Mouse (Mus musculus) kidney, adult 18-20 months (tissue): ENCODE results near the gene Zp2.
A peak's percentile ranks its signal among the peaks of the same experiment; 100 is the strongest.

Experiments used
- DNase-seq: peaks from one replicate; pipeline ENCODE4 v3.0.0; 2021

Gene Zp2

DNA sequence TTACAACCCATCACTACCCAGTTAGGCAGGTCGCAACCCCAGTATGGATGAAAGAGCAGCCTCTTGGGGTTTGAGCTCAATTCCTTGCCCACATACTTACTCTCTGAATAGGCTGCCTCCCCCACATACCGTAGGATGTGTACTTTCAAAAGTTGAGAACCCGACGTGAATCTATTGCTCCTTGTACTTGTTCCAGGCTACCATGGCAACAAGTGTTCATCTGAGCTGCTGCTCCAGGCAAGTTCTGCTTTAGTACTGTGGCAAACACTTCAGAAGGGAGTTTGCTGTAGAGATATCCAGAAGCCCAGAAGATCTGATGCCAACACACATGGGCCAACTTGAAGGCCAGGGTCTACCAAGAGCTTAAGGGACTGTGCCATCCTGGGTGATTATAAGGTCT, 16.1 kb downstream of the Zp2 start:
- no peak for DNase-seq

DNA sequence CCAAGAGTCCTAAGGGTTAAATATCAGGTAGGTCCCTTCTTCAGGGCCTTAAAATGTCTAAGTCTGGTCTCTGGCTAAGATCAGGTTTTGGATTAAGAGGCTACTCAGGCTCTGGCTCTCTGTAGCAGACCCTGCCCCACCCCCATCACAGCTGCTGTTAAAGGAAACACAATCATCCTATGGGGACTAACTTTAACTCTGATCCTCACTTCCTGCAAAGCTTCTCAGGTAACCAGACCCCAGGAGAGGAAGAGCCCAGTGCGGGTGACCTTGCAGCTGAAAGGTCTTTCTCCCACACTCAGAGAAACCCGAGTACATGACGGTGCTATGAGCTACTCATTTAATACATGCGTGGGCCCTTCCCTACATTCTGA, 17.4 kb downstream of the Zp2 start:
- no peak for DNase-seq

DNA sequence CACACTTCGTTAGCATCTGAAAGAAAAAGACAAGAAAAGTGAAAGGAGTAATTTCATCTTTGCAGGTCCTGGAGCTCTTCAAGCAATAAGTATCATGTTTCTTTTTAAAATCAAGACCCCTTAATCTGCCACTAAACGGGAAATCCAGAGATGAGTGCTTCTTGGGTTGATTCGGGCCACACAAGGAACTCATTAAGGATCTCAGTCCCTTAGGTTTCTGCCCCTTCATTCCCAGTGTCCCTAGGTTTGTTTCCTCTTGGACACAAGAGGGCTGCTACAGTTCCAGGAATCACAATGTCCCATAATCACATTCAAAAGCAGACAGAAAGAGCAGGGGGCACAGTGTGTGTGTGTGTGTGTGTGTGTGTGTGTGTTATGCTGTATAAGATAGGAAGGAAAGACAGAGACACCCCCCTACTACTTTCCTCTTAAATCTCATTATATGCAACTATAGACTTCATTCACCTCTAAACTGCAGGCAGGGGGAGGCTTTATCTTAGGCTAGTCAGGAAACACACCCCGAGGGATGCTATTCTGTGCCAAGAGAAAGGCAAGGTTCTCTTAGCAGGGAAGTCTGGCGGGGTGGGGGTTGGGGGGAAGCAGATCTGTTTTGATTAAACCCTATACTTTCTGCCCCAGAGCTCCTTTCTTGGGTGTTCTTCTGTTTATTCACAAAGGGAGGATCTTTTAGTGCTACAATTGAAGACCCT, 18.0 kb downstream of the Zp2 start:
- no peak for DNase-seq

DNA sequence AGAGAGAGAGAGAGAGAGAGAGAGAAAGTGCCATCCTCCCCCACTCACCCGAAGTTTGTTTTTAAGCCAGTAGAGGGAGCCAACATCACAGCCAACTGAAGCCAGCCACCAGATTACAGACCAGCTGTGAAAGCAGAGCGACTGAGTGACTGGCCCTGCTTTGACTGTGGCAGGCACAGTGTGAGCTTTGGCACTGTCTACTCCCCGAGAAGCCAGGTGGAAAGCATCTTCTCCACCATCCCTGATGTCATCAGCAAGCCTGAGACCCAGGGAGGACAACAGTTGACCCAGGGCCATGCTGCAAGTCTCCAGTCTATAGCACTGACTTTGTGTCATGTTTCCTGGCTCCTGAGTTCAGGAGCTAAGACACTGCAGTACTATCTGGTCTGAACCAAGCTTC, 20.2 kb downstream of the Zp2 start:
- peak; percentile 70 for DNase-seq

DNA sequence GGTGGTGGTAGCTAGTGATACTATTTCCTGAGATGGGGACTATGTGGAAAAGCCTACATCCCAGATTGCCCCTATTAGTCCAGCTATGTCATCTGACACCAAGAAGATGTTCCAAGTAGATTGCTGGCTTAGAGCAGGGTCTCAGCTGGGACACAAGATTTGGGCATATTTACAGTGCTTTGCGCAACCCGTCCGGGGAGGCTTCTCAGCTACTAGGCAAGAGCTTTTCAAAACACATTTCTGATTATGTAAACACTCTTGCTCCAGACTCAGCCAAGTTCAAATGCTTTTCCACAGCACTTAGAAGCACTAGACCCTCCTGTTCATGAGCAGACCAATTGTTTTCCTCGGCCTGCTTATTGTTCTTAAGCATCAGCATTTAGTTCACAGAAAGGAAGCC, 21.3 kb downstream of the Zp2 start:
- DNase-seq = no peak

GRCm38 (mm10) chr7:120117529-120117928, 27.6 kb downstream of the Zp2 start:
- no peak for DNase-seq

DNA sequence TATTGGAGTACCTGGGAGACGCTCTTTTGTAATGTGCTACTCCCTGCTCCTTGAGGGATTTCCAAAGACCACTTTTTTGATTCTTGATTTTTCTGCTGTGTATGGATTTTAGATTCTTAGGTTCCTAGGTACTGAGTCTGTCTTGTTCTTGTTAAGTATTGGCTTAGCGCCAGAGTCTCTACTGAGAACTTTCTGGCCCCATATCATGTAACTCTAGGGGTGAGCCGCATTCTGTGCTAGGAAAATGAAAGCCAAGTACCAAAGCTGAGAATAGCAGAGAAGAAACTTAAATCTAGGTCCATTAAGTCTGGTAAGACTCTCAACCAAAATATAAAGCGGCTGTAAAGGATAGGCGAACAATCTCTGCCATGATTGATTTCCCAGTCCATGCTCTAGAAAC, 28.1 kb downstream of the Zp2 start:
- no peak for DNase-seq

DNA sequence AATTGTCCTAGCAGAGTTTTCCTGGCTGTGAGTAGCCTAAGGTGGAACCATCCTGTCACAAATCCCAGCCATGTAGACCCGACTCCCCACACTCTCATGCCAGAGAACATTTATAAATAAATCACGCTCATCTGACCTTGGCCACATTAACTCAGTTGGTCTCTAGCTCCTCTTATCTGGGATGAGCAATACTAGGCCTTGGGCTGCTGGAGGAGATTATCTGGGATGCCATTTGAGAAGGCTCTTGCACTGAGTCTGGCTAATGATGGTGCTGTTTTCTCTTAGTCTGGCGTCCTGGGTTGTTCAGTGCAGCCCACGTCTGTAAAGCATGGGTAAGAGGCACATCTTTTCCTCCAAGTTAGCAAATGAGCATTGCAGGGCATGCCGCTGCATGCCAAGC, 35.4 kb downstream of the Zp2 start:
- DNase-seq = no peak

DNA sequence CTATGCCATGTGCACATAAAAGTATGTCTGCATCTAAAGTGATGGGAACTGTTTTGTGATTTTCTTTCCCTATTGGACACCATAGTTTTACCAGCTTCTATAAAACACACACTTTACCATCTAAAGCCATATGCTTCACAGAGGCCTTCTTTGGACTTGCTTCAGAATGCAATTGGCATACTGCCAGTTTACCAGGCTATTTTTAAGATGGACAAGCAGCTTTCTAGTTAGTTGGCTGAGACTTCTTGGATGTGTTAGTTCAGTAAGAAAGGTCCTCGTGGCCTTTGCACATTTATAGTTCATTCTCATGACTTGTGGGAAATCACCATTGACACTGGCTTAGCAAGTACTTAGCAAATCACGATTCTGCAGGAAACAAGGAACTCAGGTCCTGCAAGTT, 38.7 kb downstream of the Zp2 start:
- DNase-seq = no peak

- DNase-seq = no peak
These were observed 40.1 kb downstream of the Zp2 start for GRCm38 (mm10) chr7:120104975-120105374.

DNA sequence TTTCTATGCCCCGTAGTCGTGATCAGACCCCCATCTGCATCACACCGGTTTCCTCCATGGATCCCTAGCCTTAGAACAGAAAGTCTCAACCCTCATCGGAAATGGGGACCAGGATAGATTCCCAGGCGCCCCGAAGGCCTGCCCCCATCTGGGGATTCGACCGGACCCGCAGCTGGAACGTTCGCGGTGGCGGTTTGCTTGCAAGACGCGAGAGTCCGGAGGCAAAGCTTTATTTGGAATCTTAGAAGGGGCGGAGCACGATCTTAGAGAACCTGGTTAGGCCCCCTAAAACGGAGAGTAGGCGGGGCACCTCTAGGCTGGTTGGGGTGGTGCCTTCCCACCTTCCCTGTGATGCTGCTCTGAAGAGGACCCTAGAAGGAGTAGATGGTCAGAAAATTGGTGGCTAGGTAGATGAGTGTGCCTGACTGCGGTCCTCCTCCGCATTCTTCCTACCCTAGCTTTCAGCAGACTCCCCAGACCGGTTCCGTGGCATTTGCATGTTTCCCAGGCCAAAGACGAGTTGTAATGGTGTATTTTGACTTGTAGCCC, 42.0 kb downstream of the Zp2 start:
- DNase-seq = peak; percentile 46

GRCm38 (mm10) chr7:120102164-120102972, 42.7 kb downstream of the Zp2 start, which contains the start of gene Tmem159:
Gene Tmem159, plus strand, starts transcription at chr7:120102353.
- DNase-seq = peak; percentile 90

DNA sequence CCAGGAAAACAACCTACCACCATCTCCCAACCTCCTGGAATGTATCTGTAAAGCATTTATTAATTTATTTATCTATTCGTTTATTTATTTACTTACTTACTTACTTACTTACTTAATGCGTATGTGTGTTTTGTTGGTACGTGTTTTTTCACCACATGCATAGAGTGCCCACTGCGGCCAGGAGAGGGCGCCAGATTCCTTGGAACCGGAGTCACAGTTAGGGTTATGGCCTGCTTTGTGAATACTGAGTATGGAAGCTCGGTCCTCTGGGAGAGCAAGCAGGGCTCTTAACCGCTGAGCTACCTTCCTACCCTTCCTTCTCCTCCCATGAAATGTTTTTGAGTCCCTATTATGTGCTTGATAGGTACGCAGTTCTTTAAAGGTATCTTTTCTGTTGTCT, 46.7 kb downstream of the Zp2 start:
- DNase-seq = peak; percentile 84

GRCm38 (mm10) chr7:120097845-120098244, 47.2 kb downstream of the Zp2 start:
- peak; percentile 74 for DNase-seq

- no peak for DNase-seq
These were observed 49.9 kb downstream of the Zp2 start, which contains the start of gene Dnah3 for GRCm38 (mm10) chr7:120095180-120095579. Gene Dnah3, minus strand, starts transcription at chr7:120095280.

GRCm38 (mm10) chr7:120094216-120094615, 50.9 kb downstream of the Zp2 start:
- no peak for DNase-seq

GRCm38 (mm10) chr7:120093033-120093432, 52.1 kb downstream of the Zp2 start:
- no peak for DNase-seq

GRCm38 (mm10) chr7:120080177-120080576, 64.9 kb downstream of the Zp2 start:
- no peak for DNase-seq
